Mouse (Mus musculus): Measurements from ENCODE around the gene Cep95.
"Not testable (repeated sequence)": the region's sequence is repeated elsewhere in the genome, so short reads cannot be mapped to it uniquely, and the experiment has no call there.

Gene Cep95

GRCm38 (mm10) chr11:106788775-106789459, at the start of gene Cep95, which contains the start of gene Ddx5:
TSS of gene Cep95 (plus strand) at chr11:106789252.
TSS of gene Ddx5 (minus strand) at chr11:106789185.
- DNase-seq = peak; percentile 98

DNA sequence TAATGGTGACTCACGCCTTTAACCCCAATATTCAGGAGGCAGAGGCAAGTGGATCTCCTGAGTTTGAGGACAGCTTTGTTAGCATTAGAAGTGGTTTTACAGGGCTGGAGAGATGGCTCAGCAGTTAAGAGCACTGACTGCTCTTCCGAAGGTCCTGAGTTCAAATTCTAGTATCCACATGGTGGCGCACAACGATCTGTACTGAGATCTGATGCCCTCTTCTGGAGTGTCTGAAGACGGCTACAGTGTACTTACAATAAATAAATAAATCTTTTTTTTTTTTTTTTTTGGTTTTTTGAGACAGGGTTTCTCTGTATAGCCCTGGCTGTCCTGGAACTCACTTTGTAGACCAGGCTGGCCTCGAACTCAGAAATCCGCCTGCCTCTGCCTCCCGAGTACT, 48.3 kb upstream of the Cep95 start:
- not testable (repeated sequence) for DNase-seq

- DNase-seq = peak in 1 of 2 experiments; percentile 43
These were observed 47.8 kb upstream of the Cep95 start for GRCm38 (mm10) chr11:106741232-106741631.

DNA sequence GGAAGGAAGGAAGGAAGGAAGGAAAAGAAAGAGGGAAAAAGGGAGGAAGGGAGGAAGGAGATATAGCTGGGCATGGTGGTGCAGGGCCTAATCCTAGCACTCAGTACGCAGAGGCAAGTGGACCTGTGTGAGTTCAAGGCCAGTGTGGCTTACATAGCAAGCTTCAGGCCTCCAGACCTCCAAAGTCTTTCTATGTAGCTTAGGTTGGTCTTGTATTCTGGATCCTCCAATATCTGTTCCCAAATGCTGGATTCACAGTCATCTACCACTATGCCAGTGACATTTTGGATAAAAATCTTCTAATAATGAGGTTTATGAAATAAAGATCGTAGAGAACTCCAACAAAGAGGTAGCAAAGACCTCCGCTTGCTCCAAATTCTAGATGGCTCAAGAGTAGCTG, 47.2 kb upstream of the Cep95 start:
- no peak for DNase-seq

DNA sequence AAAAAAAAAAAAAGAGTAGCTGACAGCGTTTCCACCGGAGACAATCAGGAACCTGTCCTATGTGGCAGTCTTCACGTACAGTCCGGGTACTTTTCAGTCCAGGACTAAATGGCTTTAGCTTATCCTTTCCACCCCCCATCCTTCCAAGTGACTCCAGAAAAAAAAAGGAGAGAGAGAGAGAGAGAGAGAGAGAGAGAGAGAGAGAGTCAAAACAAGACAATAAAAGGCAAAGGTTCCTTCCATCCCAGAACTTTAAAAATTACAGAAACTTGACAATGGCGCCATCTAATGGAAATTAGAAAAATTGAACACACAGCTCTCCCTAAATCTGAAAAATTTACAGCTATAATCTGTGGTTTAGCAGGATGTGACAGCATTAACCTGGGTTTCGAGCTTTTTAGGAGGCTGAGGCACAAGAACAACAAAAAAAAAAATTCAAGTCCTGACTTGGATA, 46.6 kb upstream of the Cep95 start:
- no peak for DNase-seq

GRCm38 (mm10) chr11:106744949-106745348, 44.1 kb upstream of the Cep95 start:
- DNase-seq = no peak

GRCm38 (mm10) chr11:106749557-106750120, 39.4 kb upstream of the Cep95 start:
- DNase-seq = not testable (repeated sequence)

DNA sequence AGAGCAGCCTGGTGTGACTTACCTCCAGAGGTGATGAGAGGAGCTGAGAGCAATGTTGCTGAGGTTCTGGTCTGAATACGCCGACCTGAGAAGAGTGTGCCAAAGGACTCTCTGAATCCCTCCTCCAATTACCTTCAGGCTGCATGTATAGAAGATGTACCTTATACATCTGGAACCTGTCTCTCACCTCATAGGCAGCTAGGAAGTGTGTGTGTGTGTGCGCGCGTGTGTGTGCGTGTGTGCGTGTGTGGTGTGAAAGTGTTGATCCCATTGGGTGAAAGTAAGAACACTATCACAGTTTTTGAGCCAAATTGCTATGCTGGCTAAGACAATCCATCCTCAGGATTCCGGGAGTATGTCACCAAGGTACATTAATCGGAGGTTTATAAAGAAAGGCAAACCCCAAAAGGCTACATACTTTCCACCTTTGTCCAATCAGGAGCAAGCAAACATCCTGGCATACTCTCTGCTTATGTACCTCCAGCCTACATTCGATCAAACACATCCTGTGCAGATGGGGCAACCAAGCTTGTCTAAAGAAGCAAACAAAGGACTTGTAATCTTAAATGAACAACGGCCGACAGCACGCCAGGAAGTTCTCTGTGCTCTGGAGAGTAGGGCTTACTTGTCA, 38.8 kb upstream of the Cep95 start, which contains the start of gene Pecam1:
Gene Pecam1, minus strand, starts transcription at position 508 of the 631 bp plus-strand sequence.
- DNase-seq = no peak

DNA sequence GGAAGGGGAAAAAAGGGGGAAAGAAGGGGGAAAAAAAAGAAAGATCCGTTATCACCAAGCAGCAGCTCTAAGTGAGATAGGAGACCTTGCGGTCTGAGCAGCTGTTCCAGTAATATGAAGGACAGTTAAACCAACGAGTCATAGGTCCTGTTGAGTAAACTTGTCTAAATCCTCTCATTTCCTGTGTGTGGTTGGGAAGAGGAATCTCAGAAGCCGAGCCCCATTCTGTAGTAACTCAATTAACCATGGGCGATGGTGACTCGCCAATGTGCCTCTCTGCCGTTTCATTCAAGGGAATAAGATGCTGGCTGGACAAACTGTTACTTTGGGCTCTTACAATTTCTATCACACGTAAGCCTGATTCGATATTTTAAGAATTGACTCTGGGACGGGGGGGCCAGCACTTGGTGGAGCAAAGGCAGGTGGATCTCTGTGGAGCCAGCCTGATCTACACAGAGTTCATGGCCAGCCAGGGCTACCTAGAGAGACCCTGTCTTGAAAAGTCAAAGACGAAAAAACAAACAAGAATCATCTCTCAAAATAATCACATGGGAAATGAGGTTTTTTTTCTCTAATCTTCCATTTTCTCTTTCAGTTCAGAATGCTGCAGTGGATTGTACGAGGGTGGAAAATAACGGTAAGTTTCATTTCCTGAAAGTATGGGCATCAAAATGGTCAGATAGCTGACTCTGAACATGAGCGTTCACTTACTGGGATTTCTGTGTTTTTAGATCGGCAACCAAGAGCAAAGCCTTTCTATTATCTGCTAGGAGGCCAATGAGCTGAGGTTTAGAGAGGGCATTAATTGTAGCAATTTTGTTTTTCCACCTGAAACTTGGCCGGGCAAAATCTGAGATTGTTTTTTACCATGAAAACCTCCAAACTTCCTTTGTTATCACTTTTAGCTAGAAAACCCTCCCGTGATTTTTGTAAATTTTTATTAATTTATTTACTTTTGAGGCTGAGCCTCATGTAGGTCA, 37.7 kb upstream of the Cep95 start, which contains the start of gene Milr1:
Gene Milr1, plus strand, starts transcription at position 188 of the 980 bp plus-strand sequence.
- no peak for DNase-seq

DNA sequence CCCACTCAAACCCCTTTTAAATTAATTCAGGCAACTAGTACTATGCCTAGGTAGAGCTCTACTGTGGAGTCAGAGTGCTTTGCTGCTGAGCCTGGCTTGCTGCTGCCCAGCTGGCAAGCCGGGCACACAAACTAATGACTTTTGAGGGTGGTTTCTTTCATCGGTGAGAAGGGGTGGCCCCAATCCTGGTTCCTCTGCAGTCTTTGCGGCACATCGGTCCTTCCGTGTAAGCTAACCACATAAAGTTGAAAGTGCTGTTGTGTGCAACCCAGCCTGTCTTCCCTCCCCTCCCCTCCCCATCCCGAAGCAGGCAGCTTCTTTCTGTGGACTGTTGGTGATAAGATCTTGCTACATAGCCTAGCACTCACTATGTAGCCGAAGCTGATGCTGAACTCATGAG, 36.9 kb upstream of the Cep95 start:
- peak; percentile 60 to 66 for DNase-seq

DNA sequence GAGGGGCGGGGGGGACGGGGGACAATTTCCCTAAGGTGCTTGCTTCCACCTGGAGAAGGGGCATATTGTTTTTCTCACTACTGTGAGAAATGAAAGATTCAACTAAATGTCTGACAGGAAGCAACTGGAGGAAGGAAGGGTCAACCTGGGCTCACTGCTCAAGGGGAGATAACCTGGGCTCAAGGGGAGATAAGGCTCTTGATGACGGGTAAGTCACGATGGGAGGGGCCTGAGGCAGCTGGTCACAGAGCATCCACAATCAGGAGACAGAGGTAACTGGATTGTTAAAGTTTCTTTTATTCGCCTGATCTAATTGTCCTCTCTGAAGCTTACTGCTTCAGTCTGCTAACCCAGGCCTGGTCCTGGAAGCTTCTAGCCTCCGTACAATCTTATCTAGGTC, 35.7 kb upstream of the Cep95 start:
- no peak for DNase-seq

GRCm38 (mm10) chr11:106755583-106755982, 33.5 kb upstream of the Cep95 start:
- DNase-seq = no peak

DNA sequence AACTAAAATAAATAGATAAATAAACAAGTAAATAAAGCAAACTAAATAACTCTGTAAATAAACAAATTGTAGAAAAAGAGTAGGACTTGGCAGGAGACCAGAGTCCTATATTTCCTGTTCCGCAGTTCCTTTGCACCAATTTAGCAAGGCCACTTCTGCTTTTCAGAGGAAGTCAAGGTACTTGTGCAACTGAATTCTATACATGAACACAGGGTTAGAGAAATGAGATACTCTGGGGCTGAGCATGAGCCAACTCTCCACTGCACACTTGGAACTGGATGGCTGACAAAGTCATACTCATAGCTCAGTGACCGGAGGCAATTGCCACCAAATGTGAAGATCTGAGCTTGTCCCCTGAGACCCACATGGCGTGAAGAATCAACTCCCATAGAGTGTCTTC, 30.0 kb upstream of the Cep95 start:
- DNase-seq = no peak

- no peak for DNase-seq
These were observed 28.5 kb upstream of the Cep95 start for GRCm38 (mm10) chr11:106760511-106760910.

DNA sequence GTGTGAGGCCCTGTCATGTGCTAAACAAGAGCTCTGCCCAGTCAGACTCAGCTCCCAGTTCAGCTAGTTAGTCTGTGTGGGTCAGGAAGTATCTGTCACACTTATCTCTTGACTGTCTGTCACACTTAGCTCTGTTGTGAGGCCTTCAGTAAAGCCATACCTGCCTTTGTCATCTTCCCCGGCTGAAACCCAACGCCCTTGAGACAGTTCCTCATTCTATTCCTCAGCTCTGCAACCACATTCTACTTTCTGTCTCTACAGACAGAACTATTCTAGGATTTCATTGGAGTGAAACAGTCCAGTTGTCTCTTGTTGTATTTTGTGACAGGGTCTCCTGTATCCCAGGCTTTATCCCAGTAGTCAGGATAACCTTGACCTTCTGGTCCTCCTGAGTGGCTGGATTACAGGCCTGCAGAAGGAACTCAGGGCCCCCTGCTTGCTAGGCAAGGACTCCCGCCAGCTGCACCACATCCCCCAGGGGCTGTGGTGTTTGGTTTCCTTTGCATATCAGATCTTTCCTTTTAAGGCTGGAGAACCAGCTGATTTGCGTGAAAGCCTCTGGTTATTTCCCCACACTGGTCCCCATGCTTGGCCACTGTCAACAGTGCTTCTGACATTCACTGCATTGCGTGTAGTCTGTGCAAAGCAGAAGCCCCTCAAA, 26.8 kb upstream of the Cep95 start:
- peak; percentile 66 to 81 for DNase-seq

DNA sequence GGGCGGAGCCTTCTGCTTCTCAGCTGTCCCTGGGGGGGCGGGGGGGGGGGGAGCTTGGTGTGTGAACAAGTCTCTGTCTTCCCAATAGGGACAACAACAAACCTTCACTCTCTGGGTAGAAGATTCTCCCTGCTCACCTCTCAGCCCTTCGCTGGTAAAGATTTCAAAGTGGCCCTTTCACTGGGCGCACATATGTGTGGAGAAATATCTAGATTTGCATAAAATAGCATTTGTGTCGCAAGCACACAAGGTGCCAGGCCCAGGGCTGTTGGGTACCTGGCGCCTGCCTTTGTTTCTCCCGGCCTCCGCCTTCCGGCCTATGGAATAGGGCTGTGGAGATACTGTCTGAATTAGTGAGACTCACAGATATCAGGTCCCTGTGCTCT, 26.3 kb upstream of the Cep95 start:
- DNase-seq = no peak

GRCm38 (mm10) chr11:106766611-106767162, 22.4 kb upstream of the Cep95 start:
- DNase-seq = no peak

DNA sequence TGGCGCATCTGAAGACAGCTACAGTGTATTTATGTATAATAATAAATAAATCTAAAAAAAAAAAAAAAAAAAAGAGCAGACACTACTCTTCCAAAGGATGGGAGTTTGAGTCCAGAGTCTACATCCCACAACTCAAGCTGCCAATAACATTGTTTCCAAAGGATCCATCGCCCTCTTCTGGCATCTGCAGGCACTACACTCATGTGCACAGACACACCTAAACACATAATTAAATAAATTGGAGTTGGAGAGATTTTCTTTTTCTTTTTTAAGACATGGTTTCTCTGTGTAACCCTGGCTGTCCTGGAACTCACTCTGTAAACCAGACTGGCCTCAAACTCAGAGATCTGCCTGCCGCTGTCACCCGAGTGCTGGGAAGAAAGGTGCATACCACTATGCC, 21.5 kb upstream of the Cep95 start:
- no peak for DNase-seq

DNA sequence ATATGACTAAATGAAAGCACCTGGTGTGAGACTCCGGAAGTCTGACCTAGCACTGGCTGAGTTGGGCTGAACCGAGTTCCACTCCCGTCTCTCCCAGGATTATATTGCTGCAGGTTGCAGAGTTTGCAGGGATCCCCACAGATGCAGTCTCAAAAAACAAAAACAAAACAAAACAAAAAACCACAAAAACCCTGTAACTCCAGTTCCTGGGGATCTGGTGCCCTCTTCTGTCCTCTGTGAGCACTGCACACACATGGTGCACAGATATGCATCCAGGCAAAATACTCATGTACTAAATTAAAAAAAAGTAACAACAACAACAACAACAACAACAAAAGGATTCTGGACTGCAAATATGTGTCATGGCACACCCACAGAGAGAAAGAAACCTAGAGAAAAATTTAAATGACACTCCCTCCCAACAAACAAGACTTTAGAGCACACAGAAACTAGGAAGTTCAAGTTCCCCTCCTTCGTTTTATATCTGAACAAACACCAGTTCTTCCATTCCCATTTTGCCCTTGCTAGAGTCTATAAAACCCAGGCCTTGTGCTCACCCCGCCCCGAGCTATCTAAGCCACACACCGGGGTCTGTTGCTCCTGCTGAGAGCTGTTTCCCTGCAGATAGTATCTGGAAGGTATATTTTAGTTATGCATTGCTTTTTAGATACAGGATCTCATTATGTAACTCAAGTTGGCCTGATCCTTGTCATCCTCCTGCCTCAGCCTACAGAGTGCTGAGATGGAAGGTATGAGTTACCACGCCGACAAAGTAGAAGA, 18.7 kb upstream of the Cep95 start:
- peak in 1 of 2 experiments; percentile 40 for DNase-seq

DNA sequence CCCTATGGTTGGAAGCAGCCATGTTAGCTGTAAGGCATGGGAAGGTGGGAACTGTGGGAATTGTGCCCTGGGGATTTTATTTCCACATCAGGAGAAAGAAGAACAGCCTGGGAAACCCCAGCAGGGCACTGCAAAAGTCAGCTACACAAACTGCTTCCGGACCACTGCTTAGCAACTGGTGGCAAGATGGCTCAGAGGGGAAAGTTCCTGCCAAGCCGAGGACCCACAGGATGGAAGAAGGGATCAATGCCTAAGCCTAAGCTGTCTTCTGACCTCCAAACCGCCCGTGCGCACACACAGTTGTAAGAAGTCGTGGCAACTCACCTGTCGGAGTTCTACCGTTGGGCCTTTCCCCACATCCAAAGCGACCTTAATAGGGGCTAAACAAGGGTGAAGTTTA, 16.0 kb upstream of the Cep95 start:
- no peak for DNase-seq

GRCm38 (mm10) chr11:106776960-106777359, 12.1 kb upstream of the Cep95 start:
- DNase-seq = peak in 1 of 2 experiments; percentile 38
